Mouse (Mus musculus): ENCODE measurements at regions not wholly inside any gene's neighbourhood (a gene's known extent, or its start where the extent isn't known, plus 50 kb on each side); places are given as distances from the start of the nearest gene placed in this dataset.

DNA sequence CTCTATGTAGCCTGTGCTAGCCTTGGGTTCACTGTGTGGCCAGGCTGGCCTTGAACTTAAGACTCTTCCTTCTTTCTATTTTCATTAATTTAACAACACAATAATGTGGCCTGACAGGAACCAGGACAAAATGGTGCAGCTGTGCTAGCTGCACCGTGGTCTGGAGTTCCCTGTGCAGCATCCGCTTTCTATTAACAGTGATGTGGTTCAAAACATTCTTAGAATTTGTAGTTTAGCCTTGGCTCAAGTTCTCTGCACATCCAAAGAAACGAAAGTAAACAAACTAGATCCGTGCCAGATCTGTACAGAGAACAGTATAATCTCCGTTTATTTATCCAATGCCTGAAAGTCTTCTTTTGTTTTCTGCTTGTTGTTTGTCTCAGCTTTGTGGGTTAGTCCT is 88.5 kb downstream of the Irx1 start:
- DNase-seq, result no peak

DNA sequence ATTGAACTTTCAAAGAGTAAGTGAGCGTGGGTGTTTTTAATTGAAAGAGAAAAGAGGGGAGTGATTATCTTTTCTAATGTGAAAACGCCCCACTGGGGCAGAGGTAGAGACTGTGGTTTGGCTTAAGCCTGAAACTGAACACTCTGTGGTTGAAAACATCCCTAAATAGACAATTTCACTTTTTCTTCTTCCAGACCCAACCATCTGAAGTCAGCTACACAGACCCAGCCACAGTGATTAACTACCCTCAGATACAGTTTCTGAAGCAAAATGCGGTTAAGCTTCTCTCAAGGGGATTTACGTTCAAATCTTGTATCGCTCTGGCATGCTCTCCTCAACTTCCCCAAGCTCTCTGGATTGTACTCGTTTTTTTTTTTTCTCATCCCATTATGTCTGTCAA is 94.8 kb downstream of the Irx1 start:
- DNase-seq, result no peak

DNA sequence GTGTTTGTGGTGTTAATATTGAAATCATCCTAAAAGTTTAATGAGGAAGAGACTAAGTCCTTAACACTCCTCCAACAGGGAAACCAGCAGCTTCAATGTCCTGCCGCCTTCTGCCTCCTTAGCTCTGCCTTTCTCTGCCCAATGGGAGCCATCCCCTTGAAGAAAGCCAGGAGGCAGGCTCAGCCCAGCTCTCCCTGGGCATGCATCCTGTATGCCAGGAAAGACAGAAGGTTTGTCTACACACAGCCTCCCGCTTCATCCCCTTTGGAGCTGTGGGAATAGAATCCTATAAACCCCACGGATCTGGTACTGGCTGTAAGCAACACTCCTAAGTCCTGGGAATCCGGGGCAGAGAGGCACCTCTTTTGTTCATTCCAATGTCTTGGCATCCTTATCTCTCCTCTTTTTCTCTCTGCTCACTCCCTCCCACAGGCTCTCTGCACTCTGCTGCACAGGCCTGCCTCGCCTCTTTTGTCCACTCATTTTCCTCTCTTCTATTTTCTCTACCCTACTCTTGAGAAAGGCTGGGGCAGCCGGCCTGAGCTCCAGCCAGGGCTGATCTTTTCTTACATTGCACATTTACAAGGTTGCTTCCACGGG is 110.0 kb downstream of the Irx1 start:
- DNase-seq, result no peak

DNA sequence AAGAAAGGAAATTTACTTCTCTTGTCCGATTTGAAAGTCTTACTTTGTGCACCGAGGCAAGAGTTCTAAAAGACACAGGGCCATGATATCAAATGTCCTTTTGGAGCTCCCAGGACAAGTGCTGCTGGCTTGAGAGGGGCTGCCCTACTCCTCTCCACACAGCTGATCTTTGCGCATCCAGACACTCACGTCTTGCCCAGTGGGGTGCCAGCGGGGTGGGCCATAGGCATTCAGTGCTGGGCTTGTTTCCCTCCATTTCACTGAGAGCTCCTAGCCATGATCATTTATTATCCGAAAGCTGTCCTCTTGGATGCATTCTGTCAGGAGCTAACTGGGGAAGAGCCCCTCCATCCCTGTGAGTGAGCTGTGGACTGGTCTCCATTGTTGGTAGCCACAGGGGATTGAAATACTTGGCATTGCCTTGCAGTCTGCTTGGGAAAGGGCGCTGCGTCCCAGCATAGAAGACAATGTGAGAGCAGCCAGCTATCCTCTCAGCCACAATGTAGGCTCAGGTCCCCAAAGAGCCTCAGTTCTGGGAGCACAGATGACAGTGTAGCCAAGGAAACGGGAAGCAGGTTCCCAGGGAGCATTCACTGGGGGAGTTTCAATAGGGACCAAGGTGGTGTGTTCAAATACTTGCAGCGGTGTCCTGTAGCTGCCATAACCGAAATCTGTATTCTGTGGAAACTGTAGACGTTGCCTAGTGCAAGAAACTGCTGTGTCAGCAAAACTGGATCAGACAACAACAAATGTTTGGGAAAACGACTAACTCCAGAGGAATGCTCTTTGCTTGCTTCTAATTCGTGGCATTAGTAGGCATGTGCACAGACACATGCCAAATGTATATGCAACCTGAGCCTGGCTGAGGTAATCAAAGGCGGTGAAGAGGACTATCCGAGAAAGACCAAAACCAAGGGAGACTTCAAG is 159.2 kb downstream of the Irx1 start:
- DNase-seq, result no peak

DNA sequence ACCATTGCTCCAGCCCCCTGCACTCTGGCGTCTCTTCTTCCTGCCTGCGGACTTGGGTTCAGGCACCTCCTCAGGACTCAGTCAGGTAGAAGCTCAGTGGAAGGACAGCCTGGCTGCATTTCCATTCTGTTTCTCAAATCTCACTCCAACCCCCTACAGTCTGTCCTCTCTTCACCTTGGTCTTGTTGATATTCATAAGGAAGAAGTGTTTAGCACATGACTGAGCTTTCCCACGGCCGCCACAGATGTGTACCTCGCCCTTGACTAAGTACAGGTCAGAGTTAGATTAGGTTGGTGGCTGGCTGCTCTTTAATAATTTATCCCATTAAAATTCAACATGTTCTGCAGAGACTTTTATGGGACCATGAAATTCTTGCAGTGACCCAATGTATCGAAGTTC is 165.2 kb downstream of the Irx1 start:
- no peak for DNase-seq

DNA sequence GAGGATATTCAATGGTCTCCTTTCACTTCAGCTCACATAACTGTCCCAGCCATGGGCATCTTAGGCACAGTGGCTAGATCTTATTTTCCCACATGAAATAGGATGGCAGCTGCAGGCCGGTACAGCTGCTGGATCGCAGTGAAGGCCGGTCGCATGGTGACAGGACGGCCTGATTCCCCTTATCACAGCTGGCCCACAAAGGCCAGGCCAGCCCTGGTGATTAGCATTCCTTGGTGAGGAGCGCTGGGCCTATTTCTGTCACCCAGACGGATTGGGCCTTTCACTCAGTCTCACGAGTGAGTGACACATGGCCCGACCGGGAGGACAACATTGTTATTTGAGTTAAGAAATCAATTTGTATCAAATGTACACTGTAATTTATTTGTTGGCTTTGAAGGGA is 178.8 kb downstream of the Irx1 start:
- peak; percentile 9 for DNase-seq

DNA sequence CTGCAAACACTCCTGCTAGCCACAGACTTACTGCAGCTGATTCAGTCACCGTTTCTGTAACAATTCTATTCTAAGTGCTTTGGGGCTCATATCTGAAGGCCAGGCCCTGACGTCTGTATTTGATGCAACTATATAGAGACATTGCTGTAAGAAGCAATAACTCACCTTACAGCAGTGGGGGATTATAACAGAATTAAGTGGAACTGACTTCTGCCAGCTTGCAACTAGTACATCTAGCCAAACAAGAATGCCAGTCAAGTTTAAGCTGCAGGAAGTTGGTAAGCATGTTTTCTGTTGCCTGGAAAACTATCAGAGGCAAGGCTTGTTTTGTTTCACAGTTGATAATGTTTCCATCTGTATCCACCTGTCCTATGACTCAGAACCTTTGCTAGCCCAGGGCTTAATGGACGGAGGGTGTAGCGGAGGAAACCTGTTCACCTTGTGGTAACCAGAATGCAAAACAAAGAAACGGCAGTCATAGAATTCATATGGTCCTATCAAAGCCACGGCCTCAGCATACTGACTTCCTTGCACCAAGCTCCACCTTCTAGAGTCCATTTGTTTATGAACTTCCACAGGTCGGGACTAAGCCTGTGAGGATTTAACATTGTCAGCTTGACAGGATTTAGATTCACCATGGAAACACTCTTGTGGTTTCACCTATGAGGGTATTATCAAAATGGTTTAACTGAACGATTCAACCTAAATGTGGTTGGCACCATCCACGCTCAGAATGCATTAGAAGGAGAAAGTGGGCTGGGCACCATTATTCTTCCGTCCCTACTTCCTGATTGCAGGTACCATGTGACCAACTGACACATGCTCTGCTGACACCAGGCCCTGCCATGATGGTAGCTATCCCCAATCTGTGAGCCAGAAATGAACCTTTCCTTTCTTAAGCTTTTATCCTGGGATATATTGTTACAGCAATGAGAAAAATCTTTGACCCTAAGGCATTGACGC is 216.2 kb downstream of the Irx1 start:
- DNase-seq, result no peak

DNA sequence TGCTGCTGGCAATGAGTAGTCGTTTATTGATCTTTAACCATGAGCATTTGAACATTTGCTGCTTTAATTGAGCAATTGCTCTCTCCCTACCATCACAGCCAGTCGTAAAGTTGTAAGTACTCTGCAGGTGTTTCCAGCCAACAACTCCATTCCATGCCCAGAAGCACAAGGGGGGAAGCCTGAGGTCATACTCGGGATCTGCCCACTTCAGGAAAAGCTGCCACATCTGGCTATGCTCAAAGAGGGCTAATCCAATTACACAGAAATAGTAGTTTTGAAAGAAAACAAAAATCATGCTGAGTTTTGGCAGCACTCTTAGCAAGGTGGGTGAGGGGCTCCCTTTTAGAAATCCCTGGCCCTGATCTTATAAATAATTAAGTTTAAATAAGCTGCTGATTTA is 217.0 kb downstream of the Irx1 start:
- no peak for DNase-seq

DNA sequence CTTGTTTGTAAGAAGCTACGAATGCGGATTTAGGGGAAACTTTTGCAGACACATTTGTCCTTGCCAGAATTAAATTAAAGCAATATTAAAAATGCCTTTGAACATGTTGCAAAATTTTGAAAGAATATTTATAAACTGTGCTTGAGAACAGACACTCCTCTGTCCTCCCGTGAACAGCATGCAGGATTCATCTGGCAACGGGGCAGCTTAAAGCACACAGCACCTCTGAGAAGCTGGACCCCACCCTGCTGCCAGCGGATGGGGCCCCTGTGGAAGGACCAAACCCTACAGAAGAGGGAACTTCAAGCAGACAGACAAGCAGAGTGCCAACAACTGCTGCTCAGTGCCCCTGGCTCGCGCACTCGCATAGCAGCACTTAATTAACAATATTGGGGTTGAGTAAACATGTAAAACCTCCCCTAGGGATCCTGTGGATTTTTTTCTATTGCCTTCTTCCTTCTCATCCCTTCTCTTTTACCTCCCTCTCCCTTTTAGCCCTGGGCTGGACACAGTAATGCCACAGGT is 226.6 kb downstream of the Irx1 start:
- DNase-seq, result no peak

DNA sequence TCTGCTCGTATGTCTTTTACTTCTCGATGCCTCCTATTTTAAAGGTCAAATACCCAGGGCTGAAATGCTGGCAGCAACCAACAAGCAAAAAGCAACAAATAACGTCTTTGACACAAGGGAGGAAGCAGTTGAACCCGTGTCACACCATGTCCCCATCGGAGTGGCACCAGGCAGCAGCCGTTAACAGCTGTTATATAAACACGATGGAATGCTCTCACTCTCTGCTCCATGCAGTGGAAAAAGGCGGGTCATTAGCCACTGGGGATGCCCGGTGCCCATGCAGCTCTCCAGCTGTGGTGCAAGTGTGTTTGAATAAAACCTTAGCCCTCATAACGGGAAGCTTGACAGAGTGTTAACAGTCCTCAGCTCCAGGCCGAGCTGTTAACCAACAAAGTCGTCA is 229.3 kb downstream of the Irx1 start:
- DNase-seq, result no peak

DNA sequence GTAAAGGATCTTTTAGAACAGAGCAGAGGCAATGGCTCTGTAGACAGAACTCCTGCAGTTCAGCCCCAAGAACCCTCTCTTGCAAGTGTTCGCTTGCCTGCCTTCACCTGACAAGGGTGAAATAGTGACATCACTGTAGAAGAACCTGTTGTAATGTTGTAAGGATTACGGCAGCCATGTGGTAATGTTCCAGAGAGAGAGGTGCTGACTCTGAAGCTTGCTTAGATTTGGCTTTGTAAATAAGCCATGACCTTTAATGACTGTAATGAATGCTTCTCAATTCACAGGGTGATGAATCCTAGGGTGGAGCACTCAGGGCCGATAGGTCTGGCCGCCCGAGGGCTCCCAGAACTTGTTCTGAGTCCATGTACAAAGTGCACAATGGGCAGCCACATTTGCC is 230.2 kb downstream of the Irx1 start:
- no peak for DNase-seq

DNA sequence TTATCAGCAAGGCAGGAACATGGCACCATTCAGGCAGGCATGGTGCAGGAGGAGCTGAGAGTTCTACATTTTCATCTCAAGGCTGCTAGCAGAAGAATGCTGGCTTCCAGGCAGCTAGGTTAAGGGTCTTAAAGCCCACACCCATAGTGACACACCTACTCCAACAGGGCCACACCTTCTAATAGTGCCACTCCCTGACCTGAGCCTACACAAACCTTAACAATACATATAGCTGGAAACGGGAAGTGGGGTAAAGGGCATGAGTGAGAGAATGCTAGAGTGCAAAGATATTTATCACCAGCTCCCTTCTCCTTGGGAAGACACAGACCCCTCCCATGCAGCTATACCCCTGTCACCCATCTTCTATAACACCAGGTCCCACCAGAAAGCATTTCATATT is 230.6 kb downstream of the Irx1 start:
- DNase-seq, result no peak

DNA sequence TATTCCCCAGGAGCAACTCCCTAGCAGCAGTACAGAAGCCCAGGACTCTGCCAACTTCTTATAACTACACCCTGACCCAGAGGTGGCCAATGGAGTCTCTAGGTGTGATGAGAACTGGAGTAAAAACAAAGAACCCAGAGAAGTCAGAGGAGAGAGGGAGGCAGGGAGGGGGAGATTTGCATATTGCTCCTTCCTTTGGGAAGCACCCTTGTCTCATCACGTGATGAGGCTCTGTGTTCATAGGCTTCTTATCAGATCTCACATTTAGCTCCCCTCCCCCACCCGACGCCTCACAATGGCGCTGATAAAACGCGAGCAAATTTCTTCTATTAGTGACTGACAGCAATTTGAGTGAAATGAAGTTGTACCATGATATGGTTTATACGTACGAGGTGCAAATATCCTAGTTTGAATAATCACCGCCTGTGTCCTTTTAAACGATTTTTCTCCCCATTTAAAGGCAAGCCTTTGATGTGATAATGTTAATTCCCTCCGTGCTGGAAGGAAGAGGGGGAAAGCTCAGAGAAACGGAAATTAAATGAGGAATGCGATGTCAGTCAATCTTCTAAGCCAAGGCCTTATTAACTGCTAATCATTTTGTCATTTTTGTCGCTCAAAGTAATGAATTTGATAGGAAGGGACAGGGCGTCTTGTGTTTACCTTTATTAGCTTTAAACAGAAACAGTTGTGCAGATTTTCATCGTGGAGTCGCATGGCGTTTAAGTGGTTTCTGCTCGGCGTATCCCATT is 273.3 kb downstream of the Irx1 start:
- DNase-seq, result no peak

DNA sequence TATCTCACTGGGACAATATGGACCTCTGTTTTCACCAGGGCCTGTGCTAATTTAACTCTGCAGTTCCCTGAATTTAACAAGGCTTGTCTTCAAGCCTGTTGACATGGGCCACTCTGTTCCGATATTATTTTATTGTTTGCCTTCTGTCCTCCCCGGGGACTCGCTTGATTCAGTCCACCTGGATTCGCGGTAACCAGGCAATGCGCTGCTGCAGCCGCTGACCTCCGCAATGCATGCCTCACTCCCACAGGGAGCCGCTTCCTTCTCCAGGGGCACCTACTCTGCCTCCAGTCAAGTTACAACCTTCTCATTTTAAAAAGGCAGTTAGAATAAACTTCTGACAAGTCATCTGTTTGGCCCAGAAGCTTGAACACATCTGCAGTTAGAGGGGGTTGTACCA is 274.3 kb downstream of the Irx1 start:
- DNase-seq, result no peak

DNA sequence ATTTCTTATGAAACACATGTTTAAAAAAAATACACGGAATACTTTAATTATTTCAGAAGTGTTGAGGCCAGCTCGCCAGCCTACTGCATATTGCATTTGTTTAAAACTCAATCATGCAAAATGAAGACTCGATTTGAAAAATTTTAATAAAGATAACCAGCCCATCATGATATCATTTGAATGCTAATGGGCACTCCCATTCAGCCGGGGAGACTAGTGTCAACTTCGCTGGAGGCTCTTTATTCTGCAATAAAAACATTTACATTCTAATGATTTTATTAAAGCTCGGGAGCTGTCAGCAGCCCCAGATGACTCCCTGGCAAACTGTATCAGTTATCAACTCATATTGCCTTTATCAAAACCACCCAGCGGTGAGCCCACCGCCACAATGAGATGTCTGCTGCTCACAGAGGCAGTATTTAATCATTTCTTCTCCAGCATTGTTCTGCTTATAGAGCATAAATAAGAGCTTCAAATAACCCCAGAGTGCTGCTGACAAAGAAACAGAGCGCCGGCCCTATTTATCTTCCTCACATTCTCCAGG is 287.4 kb downstream of the Irx1 start:
- DNase-seq, result no peak

DNA sequence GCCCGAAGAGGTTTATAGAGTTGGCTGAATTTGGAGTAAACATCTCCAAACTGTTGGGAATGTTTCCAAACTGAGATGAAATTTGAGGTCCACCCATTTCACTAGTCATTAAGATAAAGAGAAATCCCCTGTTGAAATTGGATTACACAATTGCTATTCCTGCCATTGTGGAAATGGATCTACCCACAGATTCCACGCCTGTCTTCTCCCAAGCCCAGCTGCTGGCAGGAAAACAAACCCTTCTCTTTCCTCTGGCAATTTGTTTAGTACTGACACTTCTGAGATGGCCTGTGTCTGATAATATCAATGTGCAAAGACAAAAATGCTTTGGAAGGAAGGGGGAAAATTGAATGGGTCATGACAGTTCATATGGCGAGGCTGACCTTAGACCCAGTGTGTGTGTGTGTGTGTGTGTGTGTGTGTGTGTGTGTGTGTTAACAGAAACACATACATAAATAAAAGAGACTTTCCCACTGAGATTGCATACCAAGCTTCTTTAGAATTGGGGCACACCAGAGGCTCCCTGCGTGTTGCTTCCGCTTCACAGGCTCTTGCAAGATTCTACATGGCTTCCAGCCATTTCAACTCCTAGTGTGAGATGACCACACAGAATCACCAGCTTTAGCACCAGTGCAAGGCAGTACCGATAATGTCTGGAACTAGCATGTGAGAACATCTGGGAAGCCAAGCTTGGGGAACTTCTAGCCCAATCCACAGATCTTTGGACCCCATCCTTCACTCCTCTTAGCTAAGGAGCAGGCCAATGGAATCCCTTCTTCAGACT is 293.4 kb downstream of the Irx1 start:
- DNase-seq, result peak; percentile 15

DNA sequence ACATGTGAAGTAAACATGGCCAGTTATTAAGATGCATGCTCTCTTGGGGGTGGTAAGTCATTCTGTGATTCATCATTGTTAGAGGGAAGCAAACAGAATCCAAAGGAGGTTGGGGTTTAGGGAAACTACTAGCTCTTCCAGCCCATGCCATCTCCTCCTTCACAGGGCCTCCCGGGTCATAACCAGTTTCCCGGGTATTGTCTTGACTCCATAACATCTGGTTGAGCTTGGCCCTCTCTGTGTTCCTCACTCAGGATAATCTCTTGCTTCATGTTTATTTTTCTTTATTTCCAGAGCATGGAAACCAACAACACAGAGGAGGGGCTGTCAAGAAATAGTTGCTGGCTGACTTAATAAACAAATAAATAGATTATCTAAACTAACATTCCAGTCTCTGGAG is 295.3 kb downstream of the Irx1 start:
- DNase-seq, result no peak

DNA sequence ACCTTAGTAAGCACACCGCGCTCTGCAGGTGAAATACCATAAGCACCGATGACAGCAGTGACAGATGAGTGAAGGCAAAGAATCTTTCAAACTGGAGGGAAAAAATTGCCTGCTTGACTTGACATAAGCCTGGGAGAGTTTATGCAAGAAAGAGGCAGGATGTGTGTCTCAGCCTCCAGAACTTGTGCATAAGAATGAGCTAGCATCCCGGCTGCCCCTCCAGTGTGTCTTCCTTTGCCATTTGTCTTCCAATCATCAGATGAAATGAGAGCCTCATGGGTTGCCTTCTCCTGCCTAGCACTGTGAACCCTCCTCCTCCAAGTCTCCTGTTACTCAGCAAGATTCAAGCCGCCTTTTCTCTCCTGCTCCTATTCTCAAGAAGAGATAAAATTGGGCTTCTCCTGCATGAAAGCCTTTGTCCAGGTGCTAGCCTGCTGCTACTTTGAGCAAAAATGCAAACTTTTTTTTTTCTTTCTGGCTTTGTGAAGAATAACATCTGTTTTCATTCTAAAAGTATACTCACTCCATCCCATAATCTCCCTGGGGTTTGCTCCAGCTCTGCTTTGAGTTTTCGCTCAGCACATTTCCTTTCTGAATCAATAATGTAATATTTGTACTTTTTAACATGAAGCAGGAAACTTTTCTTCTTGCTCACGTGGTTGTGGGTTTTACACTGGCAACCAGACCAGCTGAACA is 298.2 kb downstream of the Irx1 start:
- no peak for DNase-seq

DNA sequence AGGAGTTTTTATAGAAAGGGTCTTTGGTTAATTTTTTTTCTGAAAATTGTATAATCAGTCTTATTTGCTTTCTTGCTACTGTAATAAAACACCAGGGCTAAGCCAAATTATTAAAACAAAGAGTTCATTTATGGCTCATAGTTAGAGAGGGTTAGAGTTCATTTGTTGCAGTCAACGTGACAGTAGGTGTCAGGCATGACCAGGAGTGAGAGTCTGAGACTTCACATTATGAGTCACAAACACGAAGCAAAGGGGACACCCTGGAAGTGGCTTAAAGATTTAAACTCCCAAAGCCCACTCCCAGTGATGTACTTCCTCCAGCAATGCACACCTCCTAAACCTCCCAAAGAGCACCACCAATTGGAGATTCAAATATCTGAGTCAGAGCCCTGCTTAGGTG is 305.6 kb downstream of the Irx1 start:
- no peak for DNase-seq

DNA sequence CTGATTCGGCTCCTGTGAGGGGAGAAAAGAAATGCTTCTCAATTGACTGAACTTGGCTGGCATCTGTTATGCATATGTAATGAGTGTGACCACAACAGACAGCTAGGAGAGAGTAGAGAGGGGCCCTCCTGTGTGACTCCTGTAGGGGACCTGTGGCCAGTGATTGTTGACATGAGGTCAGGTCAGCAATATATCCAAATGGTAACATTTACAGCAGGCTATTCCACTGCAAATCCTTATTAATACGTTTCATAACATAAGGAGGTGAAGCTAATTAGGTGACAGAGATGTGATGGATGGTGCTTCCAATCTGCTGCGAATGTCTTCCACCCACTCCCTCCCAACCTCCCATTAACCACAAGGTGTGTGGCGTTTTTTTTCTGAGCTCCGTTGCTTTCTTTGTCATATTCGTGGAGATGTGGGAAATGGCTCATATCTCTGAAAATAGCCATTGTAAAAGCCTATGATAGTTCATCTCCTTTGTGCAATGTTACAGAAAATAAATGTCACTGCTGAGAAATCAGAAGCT is 309.5 kb downstream of the Irx1 start:
- DNase-seq, result no peak
